Mouse (Mus musculus) neural tube, embryonic 12.5 days (tissue): ENCODE results near the gene Unc13d. TPM values are rescaled to one million over a fixed set of nuclear protein-coding genes. Genes with fewer than 3 reads are reported as not detected.
"Not testable (repeated sequence)": the region's sequence is repeated elsewhere in the genome, so short reads cannot be mapped to it uniquely, and the experiment has no call there.

Source experiments
- ATAC-seq: fragments of 200-750 bp; cut with Nextera tagmentation; 2 replicates; pipeline ENCODE4 v1.8.0; 2017; ENCODE audit warnings: low read depth, mild to moderate bottlenecking, moderate TSS enrichment, moderate library complexity; ENCODE audit not compliant: low FRiP score
- H3K27ac ChIP-seq: fragments of 300-500 bp; sonication (generic); 2 replicates; pipeline ENCODE4 v1.5.1; 2016
- H3K27me3 ChIP-seq: fragments of 300-500 bp; sonication (generic); replicated peaks from 2 replicates; pipeline ENCODE4 v1.6.1; 2016; ENCODE audit warnings: mild to moderate bottlenecking
- H3K36me3 ChIP-seq: fragments of 300-500 bp; sonication (generic); 2 replicates; pipeline ENCODE4 v1.6.1; 2016; ENCODE audit warnings: mild to moderate bottlenecking
- H3K4me1 ChIP-seq: fragments of 300-500 bp; sonication (generic); 2 replicates; pipeline ENCODE4 v1.6.1; 2016
- H3K4me2 ChIP-seq: fragments of 300-500 bp; sonication (generic); replicated peaks from 2 replicates; pipeline ENCODE4 v1.6.1; 2016; ENCODE audit warnings: mild to moderate bottlenecking
- H3K4me3 ChIP-seq: fragments of 300-500 bp; sonication (generic); 2 replicates; pipeline ENCODE4 v1.5.1; 2016
- H3K9ac ChIP-seq: fragments of 300-500 bp; sonication (generic); 2 replicates; pipeline ENCODE4 v1.6.1; 2016; ENCODE audit warnings: mild to moderate bottlenecking
- H3K9me3 ChIP-seq: fragments of 300-500 bp; sonication (generic); 2 replicates; pipeline ENCODE4 v1.6.1; 2016; ENCODE audit warnings: mild to moderate bottlenecking
- WGBS: fragments of 180-500 bp; shearing (Covaris S2); methylation state at CpG from one replicate; pipeline ENCODE4 v1.1.7; 2016; 5-methylcytosine and 5-hydroxymethylcytosine counted together
- polyA plus RNA-seq: library from polyadenylated mRNA; unstranded; fragments of >200 nt; fragmentation: Nextera tagmentation; extraction: Ambion mirVana; gene quantifications from 2 replicates; pipeline ENCODE4 v1.2.1, GENCODE M21; 2016

Unc13d gene
- polyA plus RNA-seq, 1 experiment from 2014 or later: 1.7 TPM

- Histone ChIP-seq H3K27ac (peak overlapping the region; percentile 100), H3K9ac (peak overlapping the region; percentile 100), H3K4me3 (peak overlapping the region; percentile 99), H3K4me2 (peak overlapping the region; percentile 70), H3K36me3 (peaks cover 10% of the 10 kb centered on the region; the same call in 1 of the 2 replicates)
- not testable (repeated sequence) for ATAC-seq, H3K4me1 ChIP-seq, H3K9me3 ChIP-seq, H3K27me3 ChIP-seq
- WGBS: 7% methylated on average over 18 of the region's 18 CpGs
These were observed 54.5 kb downstream of the Unc13d start for GRCm38 (mm10) chr11:116023074-116023770.

GRCm38 (mm10) chr11:116022256-116022780, 55.4 kb downstream of the Unc13d start:
- 0 out of 2 replicates have a peak overlapping the region, but pooled peaks have one; percentile 21 for H3K9ac ChIP-seq
- H3K27me3 ChIP-seq: no peaks in the 10 kb centered on the region
- H3K4me2 ChIP-seq: peak overlapping the region; percentile 70
- 81% methylated on average over 4 of the region's 4 CpGs for WGBS
- H3K4me3 ChIP-seq: peak overlapping the region; percentile 34
- 0 out of 2 replicates have a peak, but pooled peaks cover 4% of the 10 kb centered on the region for H3K4me1 ChIP-seq
- no peak for ATAC-seq
- no peaks in the 10 kb centered on the region for H3K9me3 ChIP-seq
- H3K36me3 ChIP-seq: peaks cover 10% of the 10 kb centered on the region; the same call in 1 of the 2 replicates
- H3K27ac ChIP-seq: no peak overlapping the region

- 0 out of 2 replicates have a peak, but pooled peaks cover 4% of the 10 kb centered on the region for H3K4me1 ChIP-seq
- no peaks in the 10 kb centered on the region for H3K27me3 ChIP-seq
- WGBS: 84% methylated on average over 6 of the region's 6 CpGs
- H3K36me3 ChIP-seq: peaks cover 10% of the 10 kb centered on the region; the same call in 1 of the 2 replicates
- no peaks in the 10 kb centered on the region for H3K9me3 ChIP-seq
- no peak overlapping the region for H3K4me3 ChIP-seq
- H3K4me2 ChIP-seq: peak overlapping the region; percentile 70
- no peak overlapping the region for H3K9ac ChIP-seq
- ATAC-seq: no peak
- H3K27ac ChIP-seq: no peak overlapping the region
These were observed 56.2 kb downstream of the Unc13d start for GRCm38 (mm10) chr11:116021328-116022220.

GRCm38 (mm10) chr11:116020519-116020922, 57.2 kb downstream of the Unc13d start:
- H3K27ac ChIP-seq: no peak overlapping the region
- H3K27me3 ChIP-seq: no peaks in the 10 kb centered on the region
- WGBS: 64% methylated on average over 1 of the region's 1 CpGs
- H3K36me3 ChIP-seq: peaks cover 10% of the 10 kb centered on the region; the same call in 1 of the 2 replicates
- H3K9ac ChIP-seq: no peak overlapping the region
- H3K4me3 ChIP-seq: no peak overlapping the region
- no peaks in the 10 kb centered on the region for H3K9me3 ChIP-seq
- H3K4me1 ChIP-seq: 0 out of 2 replicates have a peak, but pooled peaks cover 4% of the 10 kb centered on the region
- no peak for ATAC-seq
- no peak overlapping the region for H3K4me2 ChIP-seq

- Histone ChIP-seq H3K4me1 (0 out of 2 replicates have a peak, but pooled peaks cover 4% of the 10 kb centered on the region), H3K9ac (no peak overlapping the region), H3K9me3 (no peaks in the 10 kb centered on the region), H3K4me3 (no peak overlapping the region), H3K27me3 (no peaks in the 10 kb centered on the region), H3K36me3 (peaks cover 10% of the 10 kb centered on the region; the same call in 1 of the 2 replicates), H3K27ac (no peak overlapping the region), H3K4me2 (no peak overlapping the region)
- 77% methylated on average over 2 of the region's 2 CpGs for WGBS
- ATAC-seq: no peak
These were observed 57.8 kb downstream of the Unc13d start for GRCm38 (mm10) chr11:116019976-116020411.

GRCm38 (mm10) chr11:116019360-116019791, 58.4 kb downstream of the Unc13d start:
- Histone ChIP-seq H3K4me1 (0 out of 2 replicates have a peak, but pooled peaks cover 4% of the 10 kb centered on the region), H3K4me3 (no peak overlapping the region), H3K9ac (no peak overlapping the region), H3K27ac (no peak overlapping the region), H3K36me3 (peaks cover 10% of the 10 kb centered on the region; the same call in 1 of the 2 replicates), H3K9me3 (no peaks in the 10 kb centered on the region), H3K27me3 (no peaks in the 10 kb centered on the region), H3K4me2 (no peak overlapping the region)
- 38% methylated on average over 1 of the region's 1 CpGs for WGBS
- no peak for ATAC-seq

GRCm38 (mm10) chr11:116018867-116019266, 58.9 kb downstream of the Unc13d start:
- H3K9ac ChIP-seq, H3K4me1 ChIP-seq, H3K9me3 ChIP-seq, H3K4me3 ChIP-seq, H3K27me3 ChIP-seq, H3K27ac ChIP-seq, ATAC-seq, H3K4me2 ChIP-seq: not testable (repeated sequence)
- 92% methylated on average over 4 of the region's 4 CpGs for WGBS
- H3K36me3 ChIP-seq: peaks cover 10% of the 10 kb centered on the region; the same call in 1 of the 2 replicates

GRCm38 (mm10) chr11:116018106-116018505, 59.7 kb downstream of the Unc13d start:
- H3K4me2 ChIP-seq: no peak overlapping the region

GRCm38 (mm10) chr11:116014821-116015220, 62.9 kb downstream of the Unc13d start:
- WGBS: 71% methylated on average over 8 of the region's 8 CpGs
- Histone ChIP-seq H3K9ac (no peak overlapping the region), H3K27me3 (no peaks in the 10 kb centered on the region), H3K36me3 (no peaks in the 10 kb centered on the region), H3K9me3 (no peaks in the 10 kb centered on the region), H3K4me3 (no peak overlapping the region), H3K4me1 (0 out of 2 replicates have a peak, but pooled peaks cover 18% of the 10 kb centered on the region), H3K27ac (no peak overlapping the region), H3K4me2 (no peak overlapping the region)
- ATAC-seq: no peak

More at GRCm38 (mm10) chr11:116018106-116018505, 59.7 kb downstream of the Unc13d start:
- Histone ChIP-seq H3K4me1 (0 out of 2 replicates have a peak, but pooled peaks cover 5% of the 10 kb centered on the region), H3K27me3 (no peaks in the 10 kb centered on the region), H3K4me3 (no peak overlapping the region), H3K36me3 (peaks cover 10% of the 10 kb centered on the region; the same call in 1 of the 2 replicates), H3K9ac (no peak overlapping the region), H3K9me3 (no peaks in the 10 kb centered on the region), H3K27ac (no peak overlapping the region)
- no peak for ATAC-seq
- 30% methylated on average over 6 of the region's 6 CpGs for WGBS

- ATAC-seq: peak; percentile 78
- Histone ChIP-seq H3K9ac (peak within 1 kb of the TSS; percentile 69), H3K4me2 (peak within 1 kb of the TSS; percentile 81), H3K4me3 (peak within 1 kb of the TSS; percentile 57), H3K27ac (peak within 1 kb of the TSS; percentile 27; the same call in 1 of the 2 replicates), H3K36me3 (peaks cover 9% of the 10 kb centered on the region; the same call in 1 of the 2 replicates), H3K4me1 (0 out of 2 replicates have a peak, but pooled peaks cover 18% of the 10 kb centered on the region), H3K9me3 (no peaks in the 10 kb centered on the region), H3K27me3 (0 out of 2 replicates have a peak, but pooled peaks cover 4% of the 10 kb centered on the region)
- WGBS: under 1% methylated on average over 55 of the region's 55 CpGs
These were observed 65.4 kb downstream of the Unc13d start, which contains the start of gene Galk1 for GRCm38 (mm10) chr11:116012262-116012947. Gene Galk1, minus strand, starts transcription at chr11:116012719.
